Mouse (Mus musculus) small intestine, adult 2 months (tissue): ENCODE data around the gene Olfr907. TPM values are rescaled to one million over a fixed set of nuclear protein-coding genes. Genes with fewer than 3 reads are reported as not detected.

Experiments used
- H3K27ac ChIP-seq: fragments of 200-500 bp; 2 replicates; pipeline ENCODE4 v1.5.1; 2012; ENCODE audit warnings: low read depth, low read length, control low read depth, inconsistent platforms; ENCODE audit not compliant: insufficient read depth
- H3K27me3 ChIP-seq: fragments of 200-500 bp; 2 replicates; pipeline ENCODE4 v1.6.1; 2012; ENCODE audit warnings: mild to moderate bottlenecking, moderate library complexity, low read length, inconsistent platforms; ENCODE audit not compliant: control insufficient read depth, insufficient read depth
- H3K36me3 ChIP-seq: fragments of 200-500 bp; 2 replicates; pipeline ENCODE4 v1.6.1; 2012; ENCODE audit warnings: mild to moderate bottlenecking, low read length, control low read depth, inconsistent platforms; ENCODE audit not compliant: control insufficient read depth, insufficient read depth
- H3K4me1 ChIP-seq: fragments of 200-500 bp; 2 replicates; pipeline ENCODE4 v1.6.1; 2012; ENCODE audit warnings: low read length, inconsistent platforms, mixed read lengths; ENCODE audit not compliant: control insufficient read depth, insufficient read depth, insufficient read length
- H3K4me3 ChIP-seq: fragments of 200-500 bp; 2 replicates; pipeline ENCODE4 v1.5.1; 2012; ENCODE audit warnings: low read depth, mild to moderate bottlenecking, control low read depth, inconsistent platforms, low read length, moderate library complexity
- CTCF ChIP-seq: fragments of 200-500 bp; IDR thresholded peaks from 2 replicates; pipeline ENCODE4 v1.5.1; 2012; ENCODE audit warnings: low read depth, mild to moderate bottlenecking, control low read depth, inconsistent platforms, low read length, moderate library complexity, mixed read lengths; ENCODE audit not compliant: insufficient replicate concordance, insufficient read length; ENCODE audit errors: extremely low read depth
- POLR2A ChIP-seq: fragments of 200-500 bp; IDR thresholded peaks from 2 replicates; pipeline ENCODE4 v1.6.1; 2012; ENCODE audit warnings: low read depth, mild to moderate bottlenecking, control low read depth, inconsistent platforms, low read length, moderate library complexity
- WGBS: fragments of 180-500 bp; shearing (Covaris S2); methylation state at CpG from one replicate; pipeline ENCODE4 v1.1.7; 2018; 5-methylcytosine and 5-hydroxymethylcytosine counted together
- polyA plus RNA-seq: library from polyadenylated mRNA; depleted of rRNA; stranded (reverse); fragments of >200 nt; gene quantifications from 2 replicates; pipeline ENCODE4 v1.2.3, GENCODE M21; 2012; rRNA removed

The Olfr907 gene
- polyA plus RNA-seq = not detected in 2 replicates

- Histone ChIP-seq H3K4me1 (no peaks in the 10 kb centered on the region), H3K36me3 (no peaks in the 10 kb centered on the region), H3K4me3 (no peak within 1 kb of the TSS), H3K27me3 (no peaks in the 10 kb centered on the region), H3K27ac (no peak within 1 kb of the TSS)
- 72% methylated on average over 2 of the region's 2 CpGs for WGBS
- TF ChIP-seq POLR2A (no peak), CTCF (no peak)
Observed at GRCm38 (mm10) chr9:38495501-38495900, at the start of gene Olfr907. Gene Olfr907 (plus strand): TSS chr9:38495801.

- Histone ChIP-seq H3K4me3 (no peak within 1 kb of the TSS), H3K27ac (no peak within 1 kb of the TSS), H3K4me1 (no peaks in the 10 kb centered on the region), H3K27me3 (no peaks in the 10 kb centered on the region), H3K36me3 (no peaks in the 10 kb centered on the region)
- WGBS = 86% methylated on average over 5 of the region's 5 CpGs
- no peak for TF ChIP-seq POLR2A
- no peak for TF ChIP-seq CTCF
Observed at GRCm38 (mm10) chr9:38447352-38447751, 48.2 kb upstream of the Olfr907 start, which contains the start of gene Olfr902. Gene Olfr902 (plus strand): TSS chr9:38447652.

- no peak within 1 kb of the TSS for H3K27ac ChIP-seq
- no peaks in the 10 kb centered on the region for H3K36me3 ChIP-seq
- H3K4me1 ChIP-seq = no peaks in the 10 kb centered on the region
- TF ChIP-seq POLR2A (no peak), CTCF (no peak)
- H3K4me3 ChIP-seq = no peak within 1 kb of the TSS
- no peaks in the 10 kb centered on the region for H3K27me3 ChIP-seq
Observed at GRCm38 (mm10) chr9:38462844-38463243, 32.8 kb upstream of the Olfr907 start, which contains the start of gene Olfr904. Gene Olfr904 (plus strand): TSS chr9:38463144.

- no peak within 1 kb of the TSS for H3K4me3 ChIP-seq
Observed at GRCm38 (mm10) chr9:38470807-38471206, 24.8 kb upstream of the Olfr907 start, which contains the start of gene Olfr905. Gene Olfr905 (plus strand): TSS chr9:38471107.

GRCm38 (mm10) chr9:38486785-38487184 is 8.8 kb upstream of the Olfr907 start, which contains the start of gene Olfr906:
Gene Olfr906 (plus strand): TSS chr9:38487085.
- H3K27ac ChIP-seq = no peak within 1 kb of the TSS
- WGBS = 65% methylated on average over 3 of the region's 3 CpGs
- no peaks in the 10 kb centered on the region for H3K4me1 ChIP-seq
- TF ChIP-seq POLR2A = no peak
- TF ChIP-seq CTCF = no peak
- no peak within 1 kb of the TSS for H3K4me3 ChIP-seq
- H3K36me3 ChIP-seq = no peaks in the 10 kb centered on the region
- H3K27me3 ChIP-seq = no peaks in the 10 kb centered on the region

More at GRCm38 (mm10) chr9:38470807-38471206, 24.8 kb upstream of the Olfr907 start, which contains the start of gene Olfr905:
- TF ChIP-seq CTCF (no peak), POLR2A (no peak)
- Histone ChIP-seq H3K4me1 (no peaks in the 10 kb centered on the region), H3K27me3 (no peaks in the 10 kb centered on the region), H3K36me3 (no peaks in the 10 kb centered on the region), H3K27ac (no peak within 1 kb of the TSS)

- whole genome bisulfite sequencing = 66% methylated on average over 2 of the region's 2 CpGs
- H3K4me1 ChIP-seq = no peaks in the 10 kb centered on the region
- no peaks in the 10 kb centered on the region for H3K27me3 ChIP-seq
- H3K27ac ChIP-seq = no peak overlapping the region
- TF ChIP-seq CTCF = no peak
- TF ChIP-seq POLR2A = no peak
- H3K36me3 ChIP-seq = no peaks in the 10 kb centered on the region
- no peak overlapping the region for H3K4me3 ChIP-seq
Observed at GRCm38 (mm10) chr9:38512353-38512752, 16.8 kb downstream of the Olfr907 start.

GRCm38 (mm10) chr9:38521280-38521679 is 25.7 kb downstream of the Olfr907 start, which contains the start of gene Olfr911-ps1:
Gene Olfr911-ps1 (plus strand): TSS chr9:38521580.
- Histone ChIP-seq H3K4me1 (no peaks in the 10 kb centered on the region), H3K27ac (no peak within 1 kb of the TSS), H3K27me3 (no peaks in the 10 kb centered on the region), H3K36me3 (no peaks in the 10 kb centered on the region), H3K4me3 (no peak within 1 kb of the TSS)
- 57% methylated on average over 1 of the region's 1 CpGs for WGBS
- TF ChIP-seq CTCF (no peak), POLR2A (no peak)
